Mouse (Mus musculus) hindbrain, embryonic 10.5 days (tissue): ENCODE data around the gene Vgll2. TPM values are rescaled to one million over a fixed set of nuclear protein-coding genes. Genes with fewer than 3 reads are reported as not detected.
A peak's percentile ranks its signal among the peaks of the same experiment; 100 is the strongest.

Source experiments
- DNase-seq: peaks from one replicate; pipeline ENCODE4 v3.0.0-alpha.2; 2017; ENCODE audit warnings: low spot score
- H3K27ac ChIP-seq: fragments of 300-500 bp; sonication (generic); 2 replicates; pipeline ENCODE4 v1.5.1; 2016; ENCODE audit warnings: mild to moderate bottlenecking, moderate library complexity
- H3K27me3 ChIP-seq: fragments of 300-500 bp; sonication (generic); 2 replicates; pipeline ENCODE4 v1.6.1; 2016; ENCODE audit warnings: mild to moderate bottlenecking; ENCODE audit not compliant: poor library complexity, insufficient read depth, severe bottlenecking
- H3K36me3 ChIP-seq: fragments of 300-500 bp; sonication (generic); 2 replicates; pipeline ENCODE4 v1.6.1; 2016; ENCODE audit warnings: mild to moderate bottlenecking, moderate library complexity
- H3K4me1 ChIP-seq: fragments of 300-500 bp; sonication (generic); replicated peaks from 2 replicates; pipeline ENCODE4 v1.6.1; 2016; ENCODE audit warnings: mild to moderate bottlenecking
- H3K4me3 ChIP-seq: fragments of 300-500 bp; sonication (generic); 2 replicates; pipeline ENCODE4 v1.5.1; 2016; ENCODE audit warnings: mild to moderate bottlenecking, moderate library complexity
- H3K9me3 ChIP-seq: fragments of 300-500 bp; sonication (generic); 2 replicates; pipeline ENCODE4 v1.6.1; 2016; ENCODE audit warnings: mild to moderate bottlenecking, moderate library complexity
- WGBS: fragments of 180-500 bp; shearing (Covaris S2); methylation state at CpG from one replicate; pipeline ENCODE4 v1.1.7; 2016; 5-methylcytosine and 5-hydroxymethylcytosine counted together
- polyA plus RNA-seq: library from polyadenylated mRNA; unstranded; fragments of >200 nt; fragmentation: Nextera tagmentation; extraction: Ambion mirVana; gene quantifications from 2 replicates; pipeline ENCODE4 v1.2.1, GENCODE M21; 2016

Vgll2 gene
- 1.4 and 1.6 TPM in 2 replicates for polyA plus RNA-seq

GRCm38 (mm10) chr10:52022413-52023212 is at the start of gene Vgll2:
Gene Vgll2 (plus strand): TSS chr10:52022502.
- DNase-seq, result peak; percentile 75
- peak within 1 kb of the TSS; percentile 45 for H3K27ac ChIP-seq
- H3K9me3 ChIP-seq, result no peaks in the 10 kb centered on the region
- peaks cover 94% of the 10 kb centered on the region for H3K27me3 ChIP-seq
- peak within 1 kb of the TSS; percentile 59 for H3K4me3 ChIP-seq
- under 1% methylated on average over 60 of the region's 60 CpGs for WGBS
- no peaks in the 10 kb centered on the region for H3K36me3 ChIP-seq
- H3K4me1 ChIP-seq, result peaks cover 30% of the 10 kb centered on the region

- Histone ChIP-seq H3K27ac (no peak overlapping the region), H3K4me1 (no peaks in the 10 kb centered on the region), H3K9me3 (no peaks in the 10 kb centered on the region), H3K27me3 (no peaks in the 10 kb centered on the region), H3K4me3 (no peak overlapping the region), H3K36me3 (no peaks in the 10 kb centered on the region)
- 87% methylated on average over 4 of the region's 4 CpGs for WGBS
- DNase-seq, result no peak
These were observed 47.2 kb upstream of the Vgll2 start for GRCm38 (mm10) chr10:51975137-51975536.

- H3K4me1 ChIP-seq, result no peaks in the 10 kb centered on the region
- 87% methylated on average over 3 of the region's 3 CpGs for WGBS
- no peaks in the 10 kb centered on the region for H3K9me3 ChIP-seq
- DNase-seq, result no peak
- H3K27ac ChIP-seq, result no peak overlapping the region
- H3K36me3 ChIP-seq, result no peaks in the 10 kb centered on the region
- H3K27me3 ChIP-seq, result no peaks in the 10 kb centered on the region
- H3K4me3 ChIP-seq, result no peak overlapping the region
These were observed 46.7 kb upstream of the Vgll2 start for GRCm38 (mm10) chr10:51975587-51975986.

GRCm38 (mm10) chr10:51981651-51982050 is 40.7 kb upstream of the Vgll2 start:
- Histone ChIP-seq H3K4me3 (no peak overlapping the region), H3K27me3 (no peaks in the 10 kb centered on the region), H3K4me1 (no peaks in the 10 kb centered on the region), H3K27ac (no peak overlapping the region), H3K9me3 (no peaks in the 10 kb centered on the region), H3K36me3 (no peaks in the 10 kb centered on the region)
- no peak for DNase-seq
- 87% methylated on average over 6 of the region's 6 CpGs for WGBS

GRCm38 (mm10) chr10:51982395-51982794 is 39.9 kb upstream of the Vgll2 start:
- Histone ChIP-seq H3K36me3 (no peaks in the 10 kb centered on the region), H3K27ac (no peak overlapping the region), H3K4me1 (no peaks in the 10 kb centered on the region), H3K4me3 (no peak overlapping the region), H3K9me3 (no peaks in the 10 kb centered on the region), H3K27me3 (no peaks in the 10 kb centered on the region)
- WGBS, result 81% methylated on average over 6 of the region's 6 CpGs
- DNase-seq, result no peak

- WGBS, result 73% methylated on average over 1 of the region's 1 CpGs
These were observed 3.8 kb upstream of the Vgll2 start for GRCm38 (mm10) chr10:52018471-52018870.

GRCm38 (mm10) chr10:52021231-52021630 is 1.1 kb upstream of the Vgll2 start:
- DNase-seq, result peak; percentile 34
- Histone ChIP-seq H3K9me3 (no peaks in the 10 kb centered on the region), H3K27ac (no peak overlapping the region), H3K36me3 (no peaks in the 10 kb centered on the region), H3K27me3 (peaks cover 80% of the 10 kb centered on the region), H3K4me1 (peaks cover 22% of the 10 kb centered on the region), H3K4me3 (peak overlapping the region; percentile 59; the same call in 1 of the 2 replicates)
- under 1% methylated on average over 9 of the region's 9 CpGs for WGBS

More at GRCm38 (mm10) chr10:52018471-52018870, 3.8 kb upstream of the Vgll2 start:
- H3K27ac ChIP-seq, result no peak overlapping the region
- H3K9me3 ChIP-seq, result no peaks in the 10 kb centered on the region
- peaks cover 22% of the 10 kb centered on the region for H3K4me1 ChIP-seq
- peaks cover 52% of the 10 kb centered on the region for H3K27me3 ChIP-seq
- no peak for DNase-seq
- no peaks in the 10 kb centered on the region for H3K36me3 ChIP-seq
- H3K4me3 ChIP-seq, result no peak overlapping the region

GRCm38 (mm10) chr10:52021736-52022394 is 437 bp upstream of the Vgll2 start:
- H3K36me3 ChIP-seq, result no peaks in the 10 kb centered on the region
- DNase-seq, result no peak
- peaks cover 22% of the 10 kb centered on the region for H3K4me1 ChIP-seq
- peak overlapping the region; percentile 59 for H3K4me3 ChIP-seq
- peaks cover 86% of the 10 kb centered on the region for H3K27me3 ChIP-seq
- peak overlapping the region; percentile 45 for H3K27ac ChIP-seq
- H3K9me3 ChIP-seq, result no peaks in the 10 kb centered on the region
- 0% methylated on average over 15 of the region's 15 CpGs for WGBS

GRCm38 (mm10) chr10:52023213-52024052 is 1.1 kb downstream of the Vgll2 start:
- Histone ChIP-seq H3K27ac (no peak overlapping the region), H3K27me3 (peaks cover 100% of the 10 kb centered on the region), H3K36me3 (no peaks in the 10 kb centered on the region), H3K4me1 (peaks cover 34% of the 10 kb centered on the region), H3K9me3 (no peaks in the 10 kb centered on the region), H3K4me3 (peak overlapping the region; percentile 59)
- peak; percentile 50 for DNase-seq
- 3% methylated on average over 17 of the region's 17 CpGs for WGBS

- H3K4me1 ChIP-seq, result peaks cover 34% of the 10 kb centered on the region
- DNase-seq, result no peak
- WGBS, result 11% methylated on average over 2 of the region's 2 CpGs
- no peaks in the 10 kb centered on the region for H3K9me3 ChIP-seq
- H3K27me3 ChIP-seq, result peaks cover 100% of the 10 kb centered on the region
- no peak overlapping the region for H3K4me3 ChIP-seq
- no peak overlapping the region for H3K27ac ChIP-seq
- H3K36me3 ChIP-seq, result no peaks in the 10 kb centered on the region
These were observed 1.7 kb downstream of the Vgll2 start for GRCm38 (mm10) chr10:52024053-52024410.

- Histone ChIP-seq H3K4me3 (no peak overlapping the region), H3K36me3 (no peaks in the 10 kb centered on the region), H3K9me3 (no peaks in the 10 kb centered on the region), H3K4me1 (peaks cover 37% of the 10 kb centered on the region), H3K27ac (no peak overlapping the region), H3K27me3 (peaks cover 100% of the 10 kb centered on the region)
- peak; percentile 23 for DNase-seq
- WGBS, result 0% methylated on average over 1 of the region's 1 CpGs
These were observed 3.0 kb downstream of the Vgll2 start for GRCm38 (mm10) chr10:52025291-52025690.

GRCm38 (mm10) chr10:52025821-52026220 is 3.5 kb downstream of the Vgll2 start:
- H3K27ac ChIP-seq, result no peak overlapping the region
- no peaks in the 10 kb centered on the region for H3K9me3 ChIP-seq
- no peaks in the 10 kb centered on the region for H3K36me3 ChIP-seq
- peak; percentile 3 for DNase-seq
- WGBS, result 8% methylated on average over 7 of the region's 7 CpGs
- no peak overlapping the region for H3K4me3 ChIP-seq
- peaks cover 100% of the 10 kb centered on the region for H3K27me3 ChIP-seq
- H3K4me1 ChIP-seq, result peaks cover 37% of the 10 kb centered on the region
